Mouse (Mus musculus): ENCODE measurements around the gene Rarg.

- TF ChIP-seq GATA1 (IDR thresholded peaks at IDR 0.05; ENCODE audit: low read length) (no peak), TAL1 (IDR thresholded peaks at IDR 0.05; ENCODE audit: low read length) (no peak)
These were observed 58.5 kb downstream of the Rarg start for GRCm38 (mm10) chr15:102198841-102199240.

Measured in erythroblast, embryonic 14.5 days (primary cell).